Mouse (Mus musculus): ENCODE data around the gene Hoxc13.

DNA sequence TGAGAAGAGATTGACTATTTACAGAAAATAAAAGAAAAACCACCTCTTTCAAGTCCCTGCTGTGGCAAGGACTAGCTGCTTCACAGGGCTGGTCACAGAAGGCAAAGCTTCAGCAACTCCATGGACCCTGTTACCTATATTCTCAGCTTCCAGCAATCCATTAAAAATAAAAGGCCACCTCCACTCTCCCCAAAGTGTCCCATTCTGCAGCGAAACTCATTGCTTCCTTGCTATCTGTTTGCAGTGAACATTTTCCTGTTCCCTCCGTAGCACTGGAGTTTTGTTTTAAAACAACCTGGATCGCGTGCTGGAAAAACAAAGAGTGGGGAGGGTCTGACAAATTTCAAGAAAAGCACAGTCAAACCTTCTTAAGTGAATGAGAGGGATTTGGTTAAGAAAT lies 11.4 kb upstream of the Hoxc13 start:
- no peak for TF ChIP-seq GATA1 (IDR thresholded peaks at IDR 0.05; ENCODE audit: borderline replicate concordance, low read length)
- no peak for TF ChIP-seq FLI1 (IDR thresholded peaks at IDR 0.05; ENCODE audit: low read length)

Data from megakaryocyte, embryonic 14.5 days (primary cell).